Mouse (Mus musculus) thymus, adult 2 months (tissue): ENCODE data around the gene Syt7.

ENCODE experiments used
- CTCF ChIP-seq: fragments of 200-500 bp; IDR thresholded peaks from 2 replicates; pipeline ENCODE4 v1.5.1; 2012; ENCODE audit warnings: mild to moderate bottlenecking, control low read depth, low read length, moderate library complexity, borderline replicate concordance; ENCODE audit not compliant: control insufficient read depth, poor library complexity, insufficient read depth; ENCODE audit errors: extremely low read depth
- POLR2A ChIP-seq: fragments of 200-500 bp; IDR thresholded peaks from 2 replicates; pipeline ENCODE4 v1.6.1; 2012; ENCODE audit warnings: mild to moderate bottlenecking, low read length, control low read depth, moderate library complexity; ENCODE audit not compliant: control insufficient read depth, poor library complexity, insufficient read depth; ENCODE audit errors: extremely low read depth

GRCm38 (mm10) chr19:10403593-10404380 is 14.9 kb downstream of the Syt7 start:
- TF ChIP-seq CTCF, result no peak
- no peak for TF ChIP-seq POLR2A
